Mouse (Mus musculus) forebrain, embryonic 12.5 days (tissue): ENCODE measurements at regions not wholly inside any gene's neighbourhood (a gene's known extent, or its start where the extent isn't known, plus 50 kb on each side); places are given as distances from the start of the nearest gene placed in this dataset.

Source experiments
- ATAC-seq: fragments of 200-750 bp; cut with Nextera tagmentation; 2 replicates; pipeline ENCODE4 v1.8.0; 2017; ENCODE audit warnings: moderate TSS enrichment; ENCODE audit not compliant: low FRiP score
- H3K27ac ChIP-seq: fragments of 300-500 bp; sonication (generic); 2 replicates; pipeline ENCODE4 v1.5.1; 2016; ENCODE audit warnings: mild to moderate bottlenecking
- H3K27me3 ChIP-seq: fragments of 300-500 bp; sonication (generic); 2 replicates; pipeline ENCODE4 v1.6.1; 2016; ENCODE audit warnings: mild to moderate bottlenecking
- H3K36me3 ChIP-seq: fragments of 300-500 bp; sonication (generic); replicated peaks from 2 replicates; pipeline ENCODE4 v1.6.1; 2016; ENCODE audit warnings: mild to moderate bottlenecking
- H3K4me1 ChIP-seq: fragments of 300-500 bp; sonication (generic); 2 replicates; pipeline ENCODE4 v1.6.1; 2016
- H3K4me2 ChIP-seq: fragments of 300-500 bp; sonication (generic); 2 replicates; pipeline ENCODE4 v1.6.1; 2016; ENCODE audit warnings: mild to moderate bottlenecking, moderate library complexity
- H3K4me3 ChIP-seq: fragments of 300-500 bp; sonication (generic); replicated peaks from 2 replicates; pipeline ENCODE4 v1.5.1; 2016; ENCODE audit warnings: mild to moderate bottlenecking
- H3K9ac ChIP-seq: fragments of 300-500 bp; sonication (generic); 2 replicates; pipeline ENCODE4 v1.6.1; 2016; ENCODE audit warnings: mild to moderate bottlenecking
- H3K9me3 ChIP-seq: fragments of 300-500 bp; sonication (generic); 2 replicates; pipeline ENCODE4 v1.6.1; 2016
- WGBS: fragments of 180-500 bp; shearing (Covaris S2); methylation state at CpG from one replicate; pipeline ENCODE4 v1.1.7; 2016; 5-methylcytosine and 5-hydroxymethylcytosine counted together

- Histone ChIP-seq H3K4me1 (peaks cover 24% of the 10 kb centered on the region), H3K27ac (no peak overlapping the region), H3K9me3 (no peaks in the 10 kb centered on the region), H3K4me2 (no peak overlapping the region), H3K4me3 (no peak overlapping the region), H3K27me3 (peaks cover 8% of the 10 kb centered on the region), H3K36me3 (no peaks in the 10 kb centered on the region), H3K9ac (no peak overlapping the region)
- ATAC-seq, result no peak
- 90% methylated on average over 8 of the region's 8 CpGs for whole genome bisulfite sequencing
Observed at GRCm38 (mm10) chr19:57541693-57542314, 69.0 kb upstream of the Atrnl1 start.

GRCm38 (mm10) chr19:57542506-57542905 lies 68.3 kb upstream of the Atrnl1 start:
- H3K27me3 ChIP-seq, result peaks cover 5% of the 10 kb centered on the region
- no peak overlapping the region for H3K4me3 ChIP-seq
- ATAC-seq, result no peak
- no peak overlapping the region for H3K4me2 ChIP-seq
- 92% methylated on average over 5 of the region's 5 CpGs for WGBS
- H3K36me3 ChIP-seq, result no peaks in the 10 kb centered on the region
- peaks cover 19% of the 10 kb centered on the region for H3K4me1 ChIP-seq
- H3K27ac ChIP-seq, result no peak overlapping the region
- H3K9ac ChIP-seq, result no peak overlapping the region
- H3K9me3 ChIP-seq, result no peaks in the 10 kb centered on the region

GRCm38 (mm10) chr19:57543681-57544214 lies 67.1 kb upstream of the Atrnl1 start:
- H3K9ac ChIP-seq, result 0 out of 2 replicates have a peak overlapping the region, but pooled peaks have one; percentile 17
- H3K36me3 ChIP-seq, result no peaks in the 10 kb centered on the region
- no peaks in the 10 kb centered on the region for H3K9me3 ChIP-seq
- H3K4me2 ChIP-seq, result peak overlapping the region; percentile 37
- ATAC-seq, result peak; percentile 77
- 12% methylated on average over 13 of the region's 13 CpGs for WGBS
- H3K27ac ChIP-seq, result peak overlapping the region; percentile 57
- H3K4me1 ChIP-seq, result peaks cover 15% of the 10 kb centered on the region
- H3K27me3 ChIP-seq, result no peaks in the 10 kb centered on the region; the same call in 1 of the 2 replicates
- peak overlapping the region; percentile 13; the same call in 1 of the 2 replicates for H3K4me3 ChIP-seq

- Histone ChIP-seq H3K9ac (0 out of 2 replicates have a peak overlapping the region, but pooled peaks have one; percentile 17), H3K27me3 (no peaks in the 10 kb centered on the region; the same call in 1 of the 2 replicates), H3K9me3 (no peaks in the 10 kb centered on the region), H3K4me3 (no peak overlapping the region), H3K27ac (peak overlapping the region; percentile 57), H3K4me1 (peaks cover 15% of the 10 kb centered on the region), H3K36me3 (no peaks in the 10 kb centered on the region), H3K4me2 (peak overlapping the region; percentile 37)
- WGBS, result 47% methylated on average over 17 of the region's 17 CpGs
- ATAC-seq, result peak; percentile 57; the same call in 1 of the 2 replicates
Observed at GRCm38 (mm10) chr19:57544229-57544879, 66.5 kb upstream of the Atrnl1 start.

GRCm38 (mm10) chr19:57545071-57545470 lies 65.8 kb upstream of the Atrnl1 start:
- peaks cover 15% of the 10 kb centered on the region for H3K4me1 ChIP-seq
- no peaks in the 10 kb centered on the region for H3K9me3 ChIP-seq
- no peak overlapping the region for H3K27ac ChIP-seq
- WGBS, result 68% methylated on average over 2 of the region's 2 CpGs
- ATAC-seq, result no peak
- H3K27me3 ChIP-seq, result no peaks in the 10 kb centered on the region; the same call in 1 of the 2 replicates
- no peaks in the 10 kb centered on the region for H3K36me3 ChIP-seq
- H3K4me2 ChIP-seq, result no peak overlapping the region
- H3K4me3 ChIP-seq, result no peak overlapping the region
- no peak overlapping the region for H3K9ac ChIP-seq

GRCm38 (mm10) chr19:57546039-57546438 lies 64.8 kb upstream of the Atrnl1 start:
- Histone ChIP-seq H3K9ac (no peak overlapping the region), H3K27ac (no peak overlapping the region), H3K4me1 (peaks cover 15% of the 10 kb centered on the region), H3K4me3 (no peak overlapping the region), H3K9me3 (no peaks in the 10 kb centered on the region), H3K27me3 (no peaks in the 10 kb centered on the region; the same call in 1 of the 2 replicates), H3K36me3 (no peaks in the 10 kb centered on the region), H3K4me2 (no peak overlapping the region)
- no peak for ATAC-seq
- WGBS, result 83% methylated on average over 2 of the region's 2 CpGs

DNA sequence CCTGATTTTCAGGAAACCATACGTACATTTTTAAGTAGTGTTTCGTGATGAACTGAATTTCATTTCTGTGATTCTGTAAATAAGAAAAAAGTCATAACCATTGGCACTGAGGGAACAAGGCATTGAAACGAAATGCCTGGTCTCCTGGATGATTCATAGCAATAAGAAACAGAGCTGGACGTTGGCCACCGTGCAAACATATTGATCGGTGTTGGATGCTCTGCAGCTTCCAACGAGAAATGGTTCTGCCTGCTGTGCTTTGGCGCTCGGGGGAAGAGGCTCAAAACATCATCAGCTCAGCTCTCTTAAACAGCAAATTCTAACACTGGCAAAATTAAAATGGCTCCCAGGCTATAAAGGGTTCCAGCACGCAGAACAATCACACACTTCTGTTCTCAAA lies 64.3 kb upstream of the Atrnl1 start:
- Histone ChIP-seq H3K4me1 (peaks cover 15% of the 10 kb centered on the region), H3K36me3 (no peaks in the 10 kb centered on the region), H3K4me3 (no peak overlapping the region), H3K27me3 (no peaks in the 10 kb centered on the region; the same call in 1 of the 2 replicates), H3K4me2 (no peak overlapping the region), H3K9ac (no peak overlapping the region), H3K9me3 (no peaks in the 10 kb centered on the region), H3K27ac (no peak overlapping the region)
- 87% methylated on average over 10 of the region's 10 CpGs for WGBS
- ATAC-seq, result no peak

DNA sequence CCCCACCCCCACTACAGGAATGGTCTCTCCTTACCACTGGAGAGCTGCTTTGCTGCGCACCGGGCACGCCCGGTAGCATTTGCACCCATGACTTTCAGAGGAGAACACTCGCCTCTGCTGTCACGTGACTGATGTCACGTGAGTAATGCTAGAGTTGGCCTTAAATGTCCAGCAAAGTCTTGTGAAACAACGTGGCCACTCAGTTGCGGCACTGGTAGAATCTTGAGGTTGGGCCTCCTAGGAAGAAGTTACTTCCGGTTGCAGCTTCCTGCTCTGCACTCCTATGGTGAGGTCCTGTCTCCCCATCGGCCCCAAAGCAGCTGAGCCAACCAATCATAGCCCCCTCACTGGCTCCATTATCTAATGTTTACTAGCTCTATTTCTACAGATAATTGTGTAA lies 62.7 kb upstream of the Atrnl1 start:
- H3K4me3 ChIP-seq, result no peak overlapping the region
- H3K27me3 ChIP-seq, result no peaks in the 10 kb centered on the region; the same call in 1 of the 2 replicates
- H3K4me1 ChIP-seq, result peaks cover 20% of the 10 kb centered on the region
- H3K9ac ChIP-seq, result no peak overlapping the region
- H3K4me2 ChIP-seq, result no peak overlapping the region
- no peaks in the 10 kb centered on the region for H3K9me3 ChIP-seq
- WGBS, result 96% methylated on average over 11 of the region's 11 CpGs
- no peak overlapping the region for H3K27ac ChIP-seq
- ATAC-seq, result no peak
- no peaks in the 10 kb centered on the region for H3K36me3 ChIP-seq

DNA sequence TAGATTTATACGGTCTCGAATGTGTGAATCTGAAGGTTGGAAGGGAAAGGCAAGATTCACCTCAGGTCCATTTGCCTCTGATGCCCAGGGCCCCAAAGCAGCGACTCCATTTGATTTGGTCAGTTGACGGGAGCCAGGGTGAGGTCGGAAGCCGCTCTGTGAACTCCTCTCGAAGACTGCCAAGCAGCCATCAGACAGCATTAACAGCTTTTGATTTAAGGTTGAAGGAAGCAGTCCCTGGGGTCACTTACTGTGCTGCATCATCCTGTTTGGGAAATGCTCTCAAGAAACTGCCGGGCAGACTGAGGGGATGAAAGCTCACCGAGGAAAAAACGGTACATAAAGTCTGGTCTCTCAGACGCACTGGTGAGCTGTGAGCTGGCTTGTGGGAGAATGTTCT lies 62.2 kb upstream of the Atrnl1 start:
- ATAC-seq, result no peak
- 87% methylated on average over 11 of the region's 11 CpGs for WGBS
- no peaks in the 10 kb centered on the region for H3K9me3 ChIP-seq
- no peak overlapping the region for H3K4me2 ChIP-seq
- no peaks in the 10 kb centered on the region for H3K36me3 ChIP-seq
- no peaks in the 10 kb centered on the region; the same call in 1 of the 2 replicates for H3K27me3 ChIP-seq
- H3K9ac ChIP-seq, result no peak overlapping the region
- peaks cover 16% of the 10 kb centered on the region for H3K4me1 ChIP-seq
- H3K27ac ChIP-seq, result no peak overlapping the region
- no peak overlapping the region for H3K4me3 ChIP-seq

GRCm38 (mm10) chr19:57552964-57553740 lies 57.7 kb upstream of the Atrnl1 start:
- ATAC-seq, result no peak

DNA sequence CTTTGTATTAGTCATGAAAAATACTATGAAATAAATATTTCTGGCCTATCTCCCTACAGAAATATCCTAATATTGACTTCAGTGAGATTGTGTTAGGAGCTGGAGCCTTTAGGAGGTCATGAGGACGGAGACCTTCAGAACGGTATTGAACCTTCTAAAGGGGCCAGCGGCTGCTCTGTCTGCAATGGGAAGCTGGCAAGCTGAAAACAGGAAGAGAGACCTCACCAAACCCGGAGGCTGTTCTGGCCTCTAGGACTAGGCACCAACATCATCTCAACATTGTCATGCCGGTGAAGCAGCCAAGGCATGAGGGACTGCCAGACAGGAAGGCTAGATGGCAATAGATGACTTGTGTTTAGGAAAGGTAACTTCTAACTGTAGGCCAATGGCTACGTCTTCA lies 56.7 kb upstream of the Atrnl1 start:
- no peak for ATAC-seq
- no peak overlapping the region for H3K27ac ChIP-seq
- no peaks in the 10 kb centered on the region for H3K9me3 ChIP-seq
- H3K9ac ChIP-seq, result no peak overlapping the region
- H3K4me1 ChIP-seq, result peaks cover 13% of the 10 kb centered on the region
- no peak overlapping the region for H3K4me2 ChIP-seq
- WGBS, result 94% methylated on average over 6 of the region's 6 CpGs
- no peaks in the 10 kb centered on the region for H3K36me3 ChIP-seq
- no peaks in the 10 kb centered on the region for H3K27me3 ChIP-seq
- no peak overlapping the region for H3K4me3 ChIP-seq

More at GRCm38 (mm10) chr19:57552964-57553740, 57.7 kb upstream of the Atrnl1 start:
- Histone ChIP-seq H3K27ac (no peak overlapping the region), H3K9ac (no peak overlapping the region), H3K27me3 (no peaks in the 10 kb centered on the region), H3K4me3 (no peak overlapping the region), H3K4me1 (peaks cover 6% of the 10 kb centered on the region), H3K9me3 (no peaks in the 10 kb centered on the region), H3K4me2 (no peak overlapping the region), H3K36me3 (no peaks in the 10 kb centered on the region)
- 83% methylated on average over 11 of the region's 11 CpGs for WGBS

- no peak for ATAC-seq
Observed at GRCm38 (mm10) chr19:57555313-57555712, 55.5 kb upstream of the Atrnl1 start.

More at GRCm38 (mm10) chr19:57555313-57555712, 55.5 kb upstream of the Atrnl1 start:
- no peaks in the 10 kb centered on the region for H3K36me3 ChIP-seq
- no peaks in the 10 kb centered on the region for H3K27me3 ChIP-seq
- WGBS, result 49% methylated on average over 5 of the region's 5 CpGs
- H3K4me1 ChIP-seq, result peaks cover 13% of the 10 kb centered on the region
- no peak overlapping the region for H3K4me3 ChIP-seq
- H3K9ac ChIP-seq, result no peak overlapping the region
- no peaks in the 10 kb centered on the region for H3K9me3 ChIP-seq
- no peak overlapping the region for H3K4me2 ChIP-seq
- no peak overlapping the region for H3K27ac ChIP-seq
